Mouse (Mus musculus): ENCODE data around the gene Aplnr. TPM values are rescaled to one million over a fixed set of nuclear protein-coding genes. Genes with fewer than 3 reads are reported as not detected.

Aplnr gene
- polyA plus RNA-seq, 1 experiment: 0.56 TPM

GRCm38 (mm10) chr2:85135099-85135498, 926 bp upstream of the Aplnr start:
- Histone ChIP-seq H3K4me3 (ENCODE audit: insufficient read depth, low read length) (no peak overlapping the region), H3K4me1 (ENCODE audit: control insufficient read depth, insufficient read depth, low read length) (no peaks in the 10 kb centered on the region), H3K27ac (ENCODE audit: insufficient read depth, low read length) (no peak overlapping the region)
- TF ChIP-seq CTCF (IDR thresholded peaks at IDR 0.05; ENCODE audit: extremely low read depth, insufficient read depth, low read length): no peak
- no peak for TF ChIP-seq POLR2A (IDR thresholded peaks at IDR 0.05; ENCODE audit: extremely low read depth, insufficient read depth, low read length)

- Histone ChIP-seq H3K4me1 (ENCODE audit: control insufficient read depth, insufficient read depth, low read length) (no peaks in the 10 kb centered on the region), H3K27ac (ENCODE audit: insufficient read depth, low read length) (no peak overlapping the region), H3K4me3 (ENCODE audit: insufficient read depth, low read length) (no peak overlapping the region)
- no peak for TF ChIP-seq POLR2A (IDR thresholded peaks at IDR 0.05; ENCODE audit: extremely low read depth, insufficient read depth, low read length)
- no peak for TF ChIP-seq CTCF (IDR thresholded peaks at IDR 0.05; ENCODE audit: extremely low read depth, insufficient read depth, low read length)
Measured at GRCm38 (mm10) chr2:85136831-85137520, 951 bp downstream of the Aplnr start.

GRCm38 (mm10) chr2:85137601-85138140, 1.6 kb downstream of the Aplnr start:
- Histone ChIP-seq H3K27ac (ENCODE audit: insufficient read depth, low read length) (no peak overlapping the region), H3K4me1 (ENCODE audit: control insufficient read depth, insufficient read depth, low read length) (no peaks in the 10 kb centered on the region), H3K4me3 (ENCODE audit: insufficient read depth, low read length) (no peak overlapping the region)
- no peak for TF ChIP-seq POLR2A (IDR thresholded peaks at IDR 0.05; ENCODE audit: extremely low read depth, insufficient read depth, low read length)
- TF ChIP-seq CTCF (IDR thresholded peaks at IDR 0.05; ENCODE audit: extremely low read depth, insufficient read depth, low read length): no peak

DNA sequence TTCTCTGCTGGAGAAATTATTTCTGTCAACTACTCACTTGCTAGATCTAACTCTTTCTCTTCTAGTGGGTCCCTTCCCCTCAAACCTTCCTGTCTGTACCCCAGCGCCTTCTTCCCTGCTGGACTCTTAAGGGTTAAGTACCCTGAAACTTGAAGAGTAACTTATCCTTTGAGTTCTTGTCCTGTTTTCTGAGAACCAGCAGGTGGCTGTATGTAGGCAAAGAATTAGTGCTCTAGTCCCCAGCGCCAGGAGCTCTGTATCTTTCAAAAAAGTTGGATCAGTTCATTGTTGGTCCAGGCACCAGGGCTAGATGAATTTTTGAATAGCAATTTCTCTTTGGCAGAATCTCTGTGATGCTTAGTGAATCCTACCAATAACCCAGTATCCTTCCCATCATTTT, 2.1 kb downstream of the Aplnr start:
- Histone ChIP-seq H3K4me3 (ENCODE audit: insufficient read depth, low read length) (no peak overlapping the region), H3K4me1 (ENCODE audit: control insufficient read depth, insufficient read depth, low read length) (no peaks in the 10 kb centered on the region), H3K27ac (ENCODE audit: insufficient read depth, low read length) (no peak overlapping the region)
- TF ChIP-seq CTCF (IDR thresholded peaks at IDR 0.05; ENCODE audit: extremely low read depth, insufficient read depth, low read length) (no peak), POLR2A (IDR thresholded peaks at IDR 0.05; ENCODE audit: extremely low read depth, insufficient read depth, low read length) (no peak)

DNA sequence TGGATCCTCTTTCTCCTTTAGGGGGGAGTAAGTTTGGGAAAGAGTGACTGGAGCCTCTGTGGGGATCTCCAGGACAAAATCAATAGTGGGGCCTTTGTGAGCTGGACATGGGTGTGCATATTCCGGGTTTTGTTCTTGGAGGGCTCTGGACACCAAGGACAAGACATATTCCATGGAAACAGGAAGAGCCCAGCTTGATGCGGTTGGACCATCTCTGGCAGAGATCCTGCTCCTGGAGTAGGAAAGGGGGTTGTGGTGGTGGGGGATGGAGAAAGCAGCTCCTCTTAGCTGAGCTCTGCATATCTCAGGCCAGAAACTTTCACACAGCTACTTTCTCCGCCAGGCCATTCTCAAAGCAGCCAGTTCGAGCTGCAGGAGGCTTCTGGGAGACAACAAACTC, 3.4 kb downstream of the Aplnr start:
- H3K27ac ChIP-seq (ENCODE audit: insufficient read depth, low read length): no peak overlapping the region
- H3K4me1 ChIP-seq (ENCODE audit: control insufficient read depth, insufficient read depth, low read length): no peaks in the 10 kb centered on the region
- TF ChIP-seq CTCF (IDR thresholded peaks at IDR 0.05; ENCODE audit: extremely low read depth, insufficient read depth, low read length) (no peak), POLR2A (IDR thresholded peaks at IDR 0.05; ENCODE audit: extremely low read depth, insufficient read depth, low read length) (no peak)
- no peak overlapping the region for H3K4me3 ChIP-seq (ENCODE audit: insufficient read depth, low read length)

GRCm38 (mm10) chr2:85139846-85140245, 3.8 kb downstream of the Aplnr start:
- TF ChIP-seq POLR2A (IDR thresholded peaks at IDR 0.05; ENCODE audit: extremely low read depth, insufficient read depth, low read length): no peak
- TF ChIP-seq CTCF (IDR thresholded peaks at IDR 0.05; ENCODE audit: extremely low read depth, insufficient read depth, low read length): no peak
- no peak overlapping the region for H3K4me3 ChIP-seq (ENCODE audit: insufficient read depth, low read length)
- no peaks in the 10 kb centered on the region for H3K4me1 ChIP-seq (ENCODE audit: control insufficient read depth, insufficient read depth, low read length)
- H3K27ac ChIP-seq (ENCODE audit: insufficient read depth, low read length): no peak overlapping the region

- Histone ChIP-seq H3K4me1 (ENCODE audit: control insufficient read depth, insufficient read depth, low read length) (no peaks in the 10 kb centered on the region), H3K27ac (ENCODE audit: insufficient read depth, low read length) (no peak overlapping the region), H3K4me3 (ENCODE audit: insufficient read depth, low read length) (no peak overlapping the region)
- no peak for TF ChIP-seq CTCF (IDR thresholded peaks at IDR 0.05; ENCODE audit: extremely low read depth, insufficient read depth, low read length)
Measured at GRCm38 (mm10) chr2:85140833-85141232, 4.8 kb downstream of the Aplnr start.

GRCm38 (mm10) chr2:85144908-85145307, 8.9 kb downstream of the Aplnr start:
- Histone ChIP-seq H3K27ac (ENCODE audit: insufficient read depth, low read length) (no peak overlapping the region), H3K4me3 (ENCODE audit: insufficient read depth, low read length) (no peak overlapping the region), H3K4me1 (ENCODE audit: control insufficient read depth, insufficient read depth, low read length) (no peaks in the 10 kb centered on the region; the same call in 1 of the 2 replicates)
- TF ChIP-seq CTCF (IDR thresholded peaks at IDR 0.05; ENCODE audit: extremely low read depth, insufficient read depth, low read length): no peak
- TF ChIP-seq POLR2A (IDR thresholded peaks at IDR 0.05; ENCODE audit: extremely low read depth, insufficient read depth, low read length): no peak

DNA sequence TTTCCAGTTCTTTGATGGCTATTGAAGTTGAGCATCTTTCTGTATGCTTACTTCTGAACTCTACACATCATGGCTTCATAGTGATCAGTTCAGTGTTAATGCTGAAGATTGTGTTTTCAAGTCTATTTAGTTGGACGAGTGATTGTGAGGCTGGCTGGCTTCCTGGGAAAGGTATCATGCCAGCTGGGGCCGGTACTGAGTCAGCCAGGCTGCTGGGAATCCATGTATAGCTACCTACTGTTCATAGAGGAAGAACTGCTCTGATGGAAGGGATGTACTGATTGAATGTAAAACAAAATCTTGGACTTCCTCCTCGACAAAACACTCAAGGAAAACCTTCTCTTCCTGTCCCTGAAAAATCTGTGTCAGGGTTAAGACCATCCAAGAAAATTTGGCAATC, 9.3 kb downstream of the Aplnr start:
- H3K4me3 ChIP-seq (ENCODE audit: insufficient read depth, low read length): no peak overlapping the region
- TF ChIP-seq POLR2A (IDR thresholded peaks at IDR 0.05; ENCODE audit: extremely low read depth, insufficient read depth, low read length) (no peak), CTCF (IDR thresholded peaks at IDR 0.05; ENCODE audit: extremely low read depth, insufficient read depth, low read length) (no peak)

DNA sequence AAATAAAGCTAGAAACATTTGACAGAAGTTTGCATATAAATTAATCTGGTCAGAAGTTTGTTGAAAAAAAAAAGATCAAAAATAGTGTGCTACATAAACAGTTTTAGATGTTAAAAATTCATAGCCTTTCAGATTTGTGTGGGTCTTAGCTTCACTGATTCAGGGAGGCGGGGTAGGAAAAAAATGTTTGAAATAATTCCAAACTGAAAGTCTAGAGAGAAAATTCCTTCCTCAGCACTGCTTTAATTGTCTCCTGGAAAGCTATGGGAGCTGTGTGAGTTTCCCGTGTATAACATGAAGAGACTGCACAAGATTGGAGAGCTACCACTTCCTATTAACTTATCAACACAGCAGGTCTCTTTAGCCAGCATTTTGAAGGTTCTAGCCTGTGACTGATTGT, 11.5 kb downstream of the Aplnr start:
- no peak for TF ChIP-seq CTCF (IDR thresholded peaks at IDR 0.05; ENCODE audit: extremely low read depth, insufficient read depth, low read length)
- no peak for TF ChIP-seq POLR2A (IDR thresholded peaks at IDR 0.05; ENCODE audit: extremely low read depth, insufficient read depth, low read length)
- peaks cover 2% of the 10 kb centered on the region; the same call in 1 of the 2 replicates for H3K4me1 ChIP-seq (ENCODE audit: control insufficient read depth, insufficient read depth, low read length)
- no peak overlapping the region for H3K4me3 ChIP-seq (ENCODE audit: insufficient read depth, low read length)
- no peak overlapping the region for H3K27ac ChIP-seq (ENCODE audit: insufficient read depth, low read length)

More for the DNA sequence above, 9.3 kb downstream of the Aplnr start:
- no peaks in the 10 kb centered on the region; the same call in 1 of the 2 replicates for H3K4me1 ChIP-seq (ENCODE audit: control insufficient read depth, insufficient read depth, low read length)
- H3K27ac ChIP-seq (ENCODE audit: insufficient read depth, low read length): no peak overlapping the region
